Mouse (Mus musculus): ENCODE measurements around the gene Itgav.

Gene Itgav

GRCm38 (mm10) chr2:83828895-83829539 is 104.8 kb downstream of the Itgav start:
- DNase-seq = no peak

- peak; percentile 4 for DNase-seq
Observed at GRCm38 (mm10) chr2:83832903-83833302, 108.7 kb downstream of the Itgav start.

GRCm38 (mm10) chr2:83835313-83836070 is 111.3 kb downstream of the Itgav start:
- DNase-seq = no peak

GRCm38 (mm10) chr2:83848495-83848894 is 124.3 kb downstream of the Itgav start:
- DNase-seq = no peak

- DNase-seq = no peak
Observed at GRCm38 (mm10) chr2:83853423-83853822, 129.2 kb downstream of the Itgav start.

GRCm38 (mm10) chr2:83856236-83856635 is 132.0 kb downstream of the Itgav start:
- DNase-seq = no peak
